Mouse (Mus musculus): ENCODE measurements at regions not wholly inside any gene's neighbourhood (a gene's known extent, or its start where the extent isn't known, plus 50 kb on each side); places are given as distances from the start of the nearest gene placed in this dataset.

DNA sequence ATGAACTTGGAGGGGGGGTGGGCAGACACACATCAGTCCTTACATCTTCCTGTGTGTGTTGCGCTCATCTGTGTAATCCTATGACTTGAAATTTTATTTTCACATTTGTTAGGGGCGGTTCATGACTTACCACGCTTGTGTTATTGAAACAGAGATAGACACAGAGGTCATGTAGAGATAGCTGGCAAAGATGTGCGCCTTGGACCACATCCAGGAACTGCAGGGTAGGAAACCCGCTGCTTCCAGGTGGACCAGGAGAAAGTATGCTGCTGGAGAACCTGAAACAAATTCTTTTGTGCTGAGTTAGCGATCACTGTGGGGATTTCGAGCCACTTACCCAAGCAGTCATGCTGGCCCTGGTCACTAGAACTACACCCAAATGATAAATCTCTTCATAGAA is 89.1 kb downstream of the Kcnj2 start:
- no peak for DNase-seq

DNA sequence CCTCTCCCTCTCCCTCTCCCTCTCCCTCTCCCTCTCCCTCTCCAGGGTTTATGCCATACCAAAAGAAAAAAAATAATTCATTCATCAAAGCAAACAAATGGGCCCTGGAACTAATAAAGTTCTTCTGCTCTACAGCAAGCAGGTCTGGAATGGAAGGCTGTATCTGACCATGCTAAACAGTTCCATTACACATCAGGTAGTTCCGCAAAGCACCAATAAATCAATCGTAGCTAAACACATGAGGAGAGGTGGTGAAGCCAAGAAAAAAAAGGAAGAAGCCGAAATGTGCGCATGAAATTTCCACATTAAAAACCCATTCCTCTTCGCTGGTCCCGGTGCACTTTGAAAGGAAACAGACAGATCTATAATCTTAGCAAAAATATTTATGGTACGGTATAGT is 89.8 kb downstream of the Kcnj2 start:
- no peak for DNase-seq

DNA sequence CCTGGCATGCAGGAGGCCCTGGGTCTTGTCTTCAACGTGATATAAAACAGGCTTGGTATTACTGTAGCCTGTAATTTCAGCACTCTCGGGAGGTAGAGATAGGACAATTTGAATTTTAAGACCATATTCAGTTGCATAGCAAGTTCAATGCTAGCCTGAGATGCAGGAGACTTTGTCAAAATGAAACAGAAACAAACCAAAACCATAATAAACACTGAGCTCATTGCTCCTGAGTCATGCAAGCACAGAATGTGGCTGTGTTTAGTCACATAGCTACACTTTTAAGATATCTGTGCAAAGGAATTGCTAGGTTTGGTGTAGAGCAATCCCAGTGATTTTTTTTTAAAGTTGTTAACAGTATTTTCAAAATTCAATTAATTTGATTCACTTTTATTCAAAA is 93.3 kb downstream of the Kcnj2 start:
- no peak for DNase-seq

DNA sequence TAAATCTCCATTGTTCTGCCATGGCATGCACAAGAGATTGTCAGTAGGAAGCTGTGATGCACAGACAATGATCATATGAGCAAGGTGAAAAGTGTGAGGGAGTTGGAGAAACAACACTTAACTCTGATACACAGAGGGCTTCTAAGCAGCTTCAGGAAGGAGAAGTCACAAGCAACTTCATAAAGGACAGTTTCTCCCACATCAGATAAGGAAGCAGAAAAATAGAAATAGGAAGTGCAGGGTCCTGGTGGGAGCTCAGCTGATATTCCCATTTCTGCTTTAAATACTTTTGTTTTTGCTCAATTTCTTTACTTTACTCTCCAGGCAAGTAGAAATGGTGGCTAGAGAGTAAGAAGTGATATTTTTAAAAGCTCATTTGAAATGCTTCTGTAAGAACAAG is 98.9 kb downstream of the Kcnj2 start:
- DNase-seq, result no peak

DNA sequence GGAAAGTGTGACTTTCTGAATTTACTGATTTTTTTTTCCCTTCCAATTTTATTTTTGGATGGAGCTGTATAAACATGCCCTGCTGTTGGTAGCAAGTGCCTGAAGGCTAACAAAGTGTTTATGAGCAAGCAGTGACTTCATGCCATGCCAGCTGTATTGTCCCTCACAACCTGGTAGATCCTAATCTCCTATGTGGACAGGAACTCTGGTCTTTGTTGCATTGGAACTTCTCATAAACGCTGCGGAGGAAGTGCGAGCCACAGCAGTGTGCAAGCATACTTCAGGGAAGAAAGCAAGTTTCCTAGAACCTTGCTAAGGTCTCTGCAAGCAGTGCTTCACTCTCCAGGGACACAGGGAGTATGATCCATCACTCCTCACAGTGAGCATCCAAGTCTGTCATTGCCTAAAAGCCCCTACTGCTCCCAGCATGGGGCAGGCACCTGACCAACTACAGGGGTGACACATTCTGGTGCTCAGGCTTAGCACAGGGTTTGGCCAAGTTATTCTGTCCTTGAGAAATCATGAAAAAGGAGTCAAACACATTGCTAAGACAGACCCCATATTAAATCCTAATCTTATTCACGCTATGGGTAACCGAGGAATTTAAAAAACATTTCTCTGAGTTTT is 104.3 kb downstream of the Kcnj2 start:
- no peak for DNase-seq

DNA sequence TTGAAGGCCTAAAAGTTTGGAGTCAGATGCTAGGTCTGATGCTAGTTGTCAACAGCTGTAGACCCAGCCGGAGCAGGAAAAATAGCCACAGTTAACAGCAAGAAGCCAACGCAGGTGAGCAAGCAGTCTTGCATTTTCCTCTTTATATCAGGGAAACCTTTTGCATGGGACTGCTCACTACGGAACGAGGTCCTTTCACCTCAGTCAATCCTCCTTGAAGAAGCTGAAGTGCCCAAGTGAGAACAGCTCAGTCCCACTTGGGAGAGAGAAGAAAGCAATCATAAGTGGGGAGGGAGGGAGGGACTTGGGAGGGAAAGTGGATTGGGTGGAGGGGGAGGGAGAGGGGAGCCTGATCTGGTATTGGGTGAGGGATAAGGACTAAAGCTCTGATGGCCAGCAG is 107.6 kb downstream of the Kcnj2 start:
- no peak for DNase-seq

DNA sequence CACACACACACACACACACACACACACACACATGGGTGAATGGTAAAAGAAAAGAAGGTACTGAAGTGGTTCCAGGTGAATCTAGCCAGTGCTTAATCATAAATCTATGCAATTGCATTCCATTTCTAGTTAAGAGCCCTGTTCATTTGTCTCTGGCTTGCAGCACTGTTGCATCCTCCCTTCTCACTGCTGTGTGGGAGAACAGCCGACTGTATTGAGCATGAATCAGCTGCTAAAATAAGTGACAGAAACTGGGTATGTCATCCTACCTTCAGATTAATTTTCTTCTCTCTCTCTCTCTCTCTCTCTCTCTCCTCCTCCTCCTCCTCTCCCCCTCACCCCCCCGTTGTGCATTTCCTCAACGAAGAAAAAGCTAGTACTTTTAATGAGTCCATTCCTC is 109.6 kb downstream of the Kcnj2 start:
- no peak for DNase-seq

DNA sequence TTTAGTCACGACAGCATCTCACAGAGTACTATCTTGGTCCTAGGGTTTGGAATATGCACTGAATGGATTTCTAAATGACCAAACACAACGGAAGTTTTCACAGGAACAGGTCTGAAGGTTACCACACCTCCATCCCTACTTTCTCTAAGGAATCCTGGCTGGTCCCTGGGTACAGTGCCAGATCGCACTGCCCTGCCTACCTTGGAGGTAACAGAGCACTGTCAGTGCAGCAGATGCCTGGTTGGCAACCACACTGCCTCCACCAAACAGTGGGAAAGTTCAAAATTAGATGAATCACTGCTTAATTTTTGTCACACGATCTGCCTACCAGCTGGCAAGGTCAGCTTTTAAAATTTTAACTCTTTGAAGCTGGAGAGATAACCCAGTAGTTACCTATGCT is 111.6 kb downstream of the Kcnj2 start:
- no peak for DNase-seq

DNA sequence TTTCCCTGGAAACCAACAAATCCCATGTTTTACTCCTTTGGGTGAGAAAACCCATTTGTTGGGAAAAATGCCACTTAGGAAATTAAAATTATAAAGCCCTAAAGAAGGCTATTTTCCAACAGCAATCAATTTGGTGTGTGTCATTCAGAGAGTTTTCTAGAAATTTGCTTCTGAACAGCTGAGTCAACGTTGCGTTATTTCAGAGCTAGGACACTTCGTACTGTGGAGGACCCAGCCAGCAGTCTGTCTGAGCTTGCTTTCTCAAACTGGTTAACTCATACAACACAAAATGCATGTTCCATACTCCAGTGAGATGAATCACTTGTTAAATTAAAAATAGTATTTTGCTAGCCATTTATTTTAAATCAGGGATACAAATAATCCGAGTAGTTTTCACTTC is 131.5 kb downstream of the Kcnj2 start:
- DNase-seq, result no peak

DNA sequence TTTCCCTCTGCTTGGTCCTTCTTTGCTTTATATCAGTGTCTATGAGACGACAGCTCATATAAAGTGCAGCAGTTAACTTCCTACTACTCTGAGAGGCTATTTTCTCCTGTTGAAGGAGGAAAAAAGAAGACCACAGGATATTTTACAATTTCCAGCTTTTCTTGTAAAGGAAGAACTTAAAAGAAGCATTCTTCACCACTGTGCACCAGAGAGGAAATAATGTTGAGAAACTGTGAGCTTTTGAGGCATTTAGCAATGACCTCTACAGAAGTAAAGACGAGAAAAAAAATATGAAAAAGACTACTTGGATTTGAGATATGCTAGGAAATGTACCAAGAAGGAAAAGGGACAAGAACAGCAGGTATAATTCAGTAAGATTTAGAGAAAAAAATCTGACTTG is 134.5 kb downstream of the Kcnj2 start:
- DNase-seq, result no peak

DNA sequence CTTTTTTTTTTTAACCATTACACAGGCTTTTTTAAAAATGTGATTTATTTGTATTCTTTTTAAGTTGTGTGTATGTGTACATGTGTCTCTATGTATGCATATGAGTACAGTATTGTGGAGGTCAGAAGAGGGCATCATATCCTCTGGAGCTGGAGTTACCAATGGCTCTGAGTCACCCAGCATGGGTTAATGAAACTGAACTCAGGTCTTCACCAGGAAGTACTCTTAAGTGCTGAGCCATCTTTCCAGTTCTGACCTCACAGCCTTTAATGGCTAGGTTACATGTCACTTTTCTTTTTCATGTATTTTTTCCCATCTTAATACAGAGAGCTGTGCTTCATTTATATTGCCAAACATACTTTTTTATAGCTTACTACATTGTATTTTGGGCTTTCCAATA is 136.8 kb downstream of the Kcnj2 start:
- no peak for DNase-seq

DNA sequence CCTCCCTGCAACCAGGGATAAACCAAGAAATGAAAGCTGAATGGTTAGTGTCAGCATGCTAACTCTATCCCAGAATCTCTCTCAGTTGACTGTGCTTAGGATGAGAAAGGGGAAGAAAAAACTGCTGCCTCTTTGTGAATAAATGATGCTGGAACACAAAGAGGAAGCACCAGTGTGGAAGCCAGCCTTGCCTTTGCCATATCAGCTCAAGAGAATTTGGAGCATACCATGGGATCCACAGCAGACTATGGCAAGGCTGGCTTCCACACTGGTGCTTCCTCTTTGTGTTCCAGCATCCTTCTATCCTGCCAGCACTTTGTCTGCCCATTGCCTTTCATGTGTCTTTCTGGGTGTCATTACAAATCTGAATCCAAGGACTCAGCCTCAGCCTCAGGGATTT is 144.6 kb downstream of the Kcnj2 start:
- no peak for DNase-seq

DNA sequence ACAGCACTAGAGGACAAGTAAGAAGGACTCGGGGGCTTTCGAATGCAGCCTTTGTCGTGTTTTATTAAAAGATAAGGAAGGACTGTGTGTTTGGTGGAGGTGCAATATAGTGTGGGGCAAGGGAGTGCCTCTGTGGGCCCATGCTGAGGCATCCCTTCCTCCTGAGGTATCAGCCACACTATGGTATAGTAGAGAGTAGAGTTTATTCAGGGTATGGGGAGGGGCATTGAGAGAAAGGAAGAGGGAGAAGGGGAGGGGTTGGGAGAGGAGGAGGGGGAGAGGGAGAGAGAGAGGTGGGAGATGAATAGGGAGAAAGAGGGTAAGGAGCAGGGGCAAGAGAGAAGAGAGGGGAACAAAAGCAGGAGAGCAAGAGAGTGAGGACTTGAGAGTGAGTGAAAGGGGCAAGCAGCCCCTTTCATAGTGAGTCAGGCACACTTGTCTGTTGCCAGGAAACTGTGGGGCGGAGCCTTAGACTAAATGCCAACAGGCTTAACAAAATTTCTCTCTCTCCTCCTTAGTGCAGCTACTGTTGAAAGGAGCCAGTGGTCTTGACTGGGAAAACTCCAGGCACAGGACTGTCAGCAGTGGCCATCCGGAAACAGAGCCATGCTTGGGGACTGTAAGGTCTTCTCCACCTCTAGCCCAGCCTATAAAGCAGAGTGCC is 146.2 kb downstream of the Kcnj2 start:
- DNase-seq, result peak; percentile 10

DNA sequence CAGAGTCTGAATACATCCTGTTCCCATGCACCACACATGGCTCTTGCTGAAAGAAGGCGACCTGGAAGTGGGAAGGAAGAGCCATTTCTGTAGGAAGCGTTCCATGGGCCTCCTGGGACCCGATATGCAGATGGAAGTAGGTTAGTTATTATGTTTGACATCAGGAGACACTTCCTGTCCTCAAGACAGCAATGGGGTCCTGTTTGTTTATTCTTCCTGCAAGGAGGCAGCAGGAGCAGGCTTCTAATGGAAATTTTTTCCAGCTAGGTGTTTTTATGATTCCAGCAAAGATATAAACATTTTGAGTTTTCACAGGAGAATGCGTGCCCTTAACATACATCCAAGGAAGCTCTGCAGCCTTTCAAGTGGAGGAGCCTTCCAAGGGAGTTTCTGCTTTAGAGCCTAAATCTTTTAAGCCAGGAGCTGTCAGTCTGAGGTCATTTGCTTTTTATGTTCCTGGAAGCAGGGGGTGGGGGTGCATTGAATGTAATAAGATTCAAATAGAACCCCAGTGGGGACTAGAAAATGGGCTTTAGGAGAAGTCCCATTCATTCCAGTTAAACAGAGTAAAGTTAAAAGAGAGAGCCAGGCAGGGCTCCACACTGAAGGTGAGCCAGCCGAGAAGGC is 146.9 kb downstream of the Kcnj2 start:
- no peak for DNase-seq

DNA sequence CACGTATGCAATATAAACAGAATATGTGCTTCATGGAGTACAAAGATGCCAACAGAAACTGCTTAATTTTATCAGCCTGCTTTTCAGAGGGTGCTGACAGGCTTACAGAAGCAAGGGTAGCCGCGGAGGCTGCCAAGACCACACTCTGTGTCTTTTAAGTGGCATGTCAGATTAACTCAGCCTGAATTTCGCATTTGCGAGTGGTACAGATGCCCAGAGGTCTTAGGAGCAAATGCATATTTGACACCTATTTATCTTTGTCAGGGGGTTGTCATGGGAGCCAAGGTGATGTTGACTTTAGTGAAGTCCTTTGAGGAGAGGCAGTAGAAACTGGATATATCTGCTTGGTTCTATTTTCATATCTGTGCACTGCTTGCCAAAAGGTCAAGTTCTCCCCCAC is 149.0 kb downstream of the Kcnj2 start:
- DNase-seq, result no peak

DNA sequence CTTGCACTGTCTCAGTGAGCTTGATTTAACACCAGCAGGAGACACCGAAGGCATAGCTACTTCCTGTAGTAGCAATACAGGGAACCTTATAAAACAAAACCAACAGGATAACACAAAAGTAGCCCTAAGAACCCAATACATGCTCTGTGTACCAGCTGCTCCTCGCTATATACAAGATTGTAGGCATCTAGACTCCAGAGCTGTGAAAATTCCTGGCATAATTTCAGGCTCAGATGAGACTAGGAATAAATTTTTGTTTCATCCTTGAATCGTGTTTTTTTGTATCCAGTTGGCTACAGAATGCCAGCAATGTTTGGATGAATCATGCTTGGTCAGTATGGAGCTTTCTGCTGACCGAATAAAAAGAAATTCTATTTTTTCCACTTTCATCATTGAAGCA is 157.9 kb downstream of the Kcnj2 start:
- no peak for DNase-seq

DNA sequence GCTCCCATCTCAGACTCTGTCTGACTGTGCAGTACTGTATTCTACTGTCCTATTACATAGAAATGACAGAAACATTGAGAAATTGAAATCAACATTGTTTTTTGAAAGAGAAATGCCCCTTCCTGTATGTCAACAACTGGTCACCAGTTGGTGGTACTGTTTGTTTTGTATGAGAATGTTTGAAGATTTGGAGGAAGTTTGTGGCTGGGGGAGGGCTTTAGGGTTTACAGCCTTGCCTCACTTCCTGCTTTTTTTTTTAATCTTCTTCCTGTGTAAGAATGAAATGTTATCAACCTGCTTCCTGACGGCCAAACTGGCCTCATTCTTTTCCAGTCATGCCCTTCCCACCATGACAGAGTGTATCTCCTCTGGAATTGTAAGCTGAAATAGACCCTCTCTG is 161.3 kb downstream of the Kcnj2 start:
- no peak for DNase-seq

DNA sequence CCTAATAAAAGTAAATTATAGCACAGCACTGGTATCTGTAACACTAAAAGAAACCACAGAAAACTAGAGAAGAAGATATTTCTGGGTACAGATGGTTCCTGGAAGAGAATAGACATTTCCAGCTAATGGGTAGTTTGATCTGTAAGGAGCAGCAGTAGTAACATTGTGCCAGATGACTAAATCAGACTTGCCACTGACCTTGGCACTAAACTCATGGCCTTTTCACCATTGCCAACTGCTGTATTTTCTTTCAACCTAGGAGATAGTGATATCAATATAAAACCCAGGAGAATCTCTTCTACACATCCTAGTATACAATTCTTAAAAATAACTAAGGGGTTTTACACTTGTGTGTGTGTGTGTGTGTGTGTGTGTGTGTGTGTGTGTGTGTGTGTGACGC is 170.8 kb downstream of the Kcnj2 start:
- no peak for DNase-seq

DNA sequence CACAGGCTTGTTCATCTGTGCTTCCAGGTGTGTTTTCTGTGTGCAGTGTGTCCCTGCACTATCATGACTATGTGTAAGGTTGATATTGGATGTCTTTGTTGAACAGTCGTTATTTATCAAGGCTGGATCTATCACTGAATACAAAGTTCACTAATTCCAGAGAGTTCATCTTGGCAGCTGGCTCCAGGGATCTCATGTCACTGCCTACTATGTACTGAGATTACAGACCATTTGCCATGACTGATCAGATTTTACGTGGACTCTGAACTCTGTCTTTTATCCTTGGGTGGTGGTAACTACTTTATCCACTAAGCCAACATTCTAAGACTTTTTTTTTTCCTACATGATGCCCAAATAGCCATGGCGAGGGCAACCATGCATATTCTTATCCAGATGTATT is 173.8 kb downstream of the Kcnj2 start:
- DNase-seq, result no peak

DNA sequence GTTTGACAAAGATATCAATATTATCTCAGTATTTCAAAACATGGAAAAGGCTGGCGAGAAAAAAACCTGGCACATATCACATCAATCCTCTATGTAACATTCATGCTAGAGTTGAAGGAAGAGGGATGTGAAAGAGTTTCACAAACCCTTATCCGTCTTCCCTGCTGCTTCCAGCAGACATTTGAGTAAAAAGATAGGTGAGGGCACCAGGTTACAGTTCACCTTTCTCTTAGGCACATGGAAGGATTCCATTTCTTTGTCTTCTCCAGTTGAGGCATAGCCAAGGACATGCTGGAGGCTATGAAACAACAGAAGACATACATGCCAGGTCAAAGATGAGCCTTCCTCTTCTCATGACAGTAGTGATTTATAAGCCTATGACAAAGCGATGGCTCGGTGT is 186.3 kb downstream of the Kcnj2 start:
- no peak for DNase-seq

DNA sequence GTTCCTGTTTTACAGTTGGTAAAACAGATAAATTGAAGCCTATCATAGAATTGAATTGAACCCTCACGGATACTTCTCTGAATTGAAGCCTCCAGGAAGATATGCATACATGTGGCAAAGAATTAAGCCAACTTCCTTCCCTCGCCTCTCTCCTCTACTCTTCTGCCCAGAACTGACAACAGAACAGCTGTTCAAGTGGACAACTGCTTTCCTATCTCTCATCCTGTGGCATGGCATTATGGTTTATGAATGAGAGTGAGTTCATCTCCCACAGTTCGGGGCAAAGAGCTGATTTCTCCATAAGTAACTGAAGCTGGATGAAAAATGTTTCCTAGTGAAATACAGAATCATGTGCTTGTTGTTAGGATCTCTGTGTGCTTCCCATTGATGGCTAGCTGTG is 190.6 kb downstream of the Kcnj2 start:
- DNase-seq, result no peak

DNA sequence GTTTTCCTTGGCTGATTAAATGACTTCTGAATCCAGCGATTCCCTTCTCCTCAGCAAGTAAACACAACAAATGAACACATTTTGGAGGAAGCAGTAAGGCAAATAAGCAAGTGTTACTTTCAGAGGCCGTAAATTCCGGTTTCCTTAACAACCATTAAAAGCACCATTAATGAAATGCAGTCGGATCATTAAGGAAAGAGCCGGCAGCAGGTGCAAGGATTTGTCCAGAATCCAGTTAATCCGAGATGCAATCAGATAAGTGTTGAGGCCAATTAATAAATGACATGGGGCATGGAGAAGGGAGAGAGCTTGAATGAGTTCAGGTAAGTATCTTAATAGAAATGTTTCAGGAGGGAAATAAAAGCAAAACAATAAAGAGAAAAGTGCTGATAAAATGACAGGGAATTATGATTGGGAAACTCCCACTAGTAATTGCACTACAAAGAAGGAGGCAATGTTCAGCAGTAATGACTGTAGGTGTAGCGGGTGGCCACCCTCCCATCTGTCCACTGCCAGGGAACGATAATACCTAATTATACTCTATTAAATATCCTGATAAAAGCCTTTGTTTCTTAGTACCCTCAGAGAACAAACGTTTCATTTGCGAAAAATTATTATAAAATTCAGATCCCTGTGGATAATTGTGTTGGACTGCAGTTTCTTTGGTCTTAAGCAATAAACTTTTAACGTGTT is 194.9 kb downstream of the Kcnj2 start:
- DNase-seq, result peak; percentile 53

DNA sequence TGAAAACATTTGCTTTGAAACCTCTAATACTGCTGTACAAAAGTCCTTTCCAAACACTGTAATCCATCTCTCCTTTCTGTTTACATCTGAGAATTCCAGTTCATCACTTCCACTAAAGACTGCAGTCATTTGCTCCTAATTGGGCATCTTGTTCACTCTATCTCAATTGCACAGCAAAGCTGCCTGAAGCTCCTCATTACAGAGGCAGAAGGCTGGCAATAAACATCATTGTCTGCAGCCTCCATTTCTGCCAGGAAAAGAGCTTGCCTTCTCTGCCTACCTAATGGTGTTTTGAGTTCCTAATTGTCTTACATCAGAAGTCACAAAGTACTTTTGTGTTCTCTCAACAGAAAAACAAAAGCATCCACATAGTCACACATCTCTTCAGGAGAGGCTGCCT is 207.7 kb downstream of the Kcnj2 start:
- peak; percentile 40 for DNase-seq

DNA sequence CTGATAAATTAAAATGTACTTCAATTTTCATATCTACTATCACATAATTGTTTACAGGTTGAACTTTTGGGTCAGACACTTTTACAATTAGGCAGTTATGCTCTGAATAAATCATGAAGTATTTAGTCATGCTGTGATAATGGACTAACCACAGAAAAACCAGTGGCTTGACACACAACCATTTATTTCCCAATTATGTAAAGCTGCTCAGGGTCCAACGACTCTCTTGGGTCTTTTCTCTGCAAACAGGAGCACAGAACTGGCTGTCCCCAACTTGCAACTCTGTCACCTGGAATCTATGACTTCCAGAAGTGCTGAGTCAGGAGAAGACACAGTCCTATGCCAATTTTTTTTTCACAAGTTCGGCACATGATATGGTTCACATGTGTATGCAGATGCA is 214.8 kb downstream of the Kcnj2 start:
- no peak for DNase-seq
